Mouse (Mus musculus) E14TG2a.4 (cell line): ENCODE measurements around the gene Tmem30c.

Source experiments
- CTCF ChIP-seq: conservative IDR thresholded peaks from 2 replicates; pipeline ENCODE4 v1.5.1; 2014; ENCODE audit warnings: low read length
- NANOG ChIP-seq: IDR thresholded peaks from 2 replicates; pipeline ENCODE4 v1.6.1; 2014; ENCODE audit warnings: borderline replicate concordance, low read length, mixed read lengths
- POU5F1 ChIP-seq: IDR thresholded peaks from 2 replicates; pipeline ENCODE4 v1.6.1; 2014; ENCODE audit warnings: low read length, borderline replicate concordance

GRCm38 (mm10) chr16:57317127-57317526 lies 24.5 kb upstream of the Tmem30c start:
- TF ChIP-seq CTCF (no peak), POU5F1 (no peak), NANOG (no peak)
